Mouse (Mus musculus) lung, postnatal 0 days (tissue): Measurements from ENCODE around the gene Tm4sf19.

Experiments
- CTCF ChIP-seq: IDR thresholded peaks from 2 replicates; pipeline ENCODE4 v1.5.1; 2016; ENCODE audit warnings: antibody characterized with exemption, mild to moderate bottlenecking
- EP300 ChIP-seq: IDR thresholded peaks from 2 replicates; pipeline ENCODE4 v1.6.1; 2016; ENCODE audit warnings: antibody characterized with exemption, mild to moderate bottlenecking, control low read depth

DNA sequence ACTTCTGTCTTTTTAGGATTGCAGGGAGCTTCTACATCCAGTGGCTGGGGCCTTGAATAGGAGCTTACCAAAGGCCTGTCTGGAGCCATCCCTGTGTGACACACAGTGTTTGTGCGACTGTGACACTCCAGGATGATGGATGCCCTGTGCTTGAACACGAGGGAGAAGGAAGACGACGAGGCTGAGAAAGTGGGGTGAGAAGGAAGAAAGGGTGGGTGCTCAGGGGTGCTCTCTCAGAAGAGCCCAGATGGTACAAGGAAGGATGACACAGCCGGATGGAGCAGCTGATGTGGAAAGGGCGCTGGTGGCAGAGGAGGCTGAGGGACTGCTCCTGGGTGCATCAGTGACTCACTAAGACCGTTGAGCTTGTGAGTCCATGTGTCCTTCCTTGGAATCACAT is at the start of gene Tm4sf19:
- TF ChIP-seq CTCF: no peak
- TF ChIP-seq EP300: no peak
